Mouse (Mus musculus) forebrain, embryonic 10.5 days (tissue): Measurements from ENCODE around the gene Gpr176. TPM values are rescaled to one million over a fixed set of nuclear protein-coding genes. Genes with fewer than 3 reads are reported as not detected.

ENCODE experiments used
- DNase-seq: peaks from one replicate; pipeline ENCODE4 v3.0.0-alpha.2; 2017; ENCODE audit warnings: low spot score; ENCODE audit errors: extremely low spot score
- H3K27ac ChIP-seq: fragments of 300-500 bp; sonication (generic); 2 replicates; pipeline ENCODE4 v1.5.1; 2016; ENCODE audit warnings: mild to moderate bottlenecking
- H3K27me3 ChIP-seq: fragments of 300-500 bp; sonication (generic); 2 replicates; pipeline ENCODE4 v1.6.1; 2016; ENCODE audit warnings: mild to moderate bottlenecking; ENCODE audit not compliant: poor library complexity, severe bottlenecking
- H3K36me3 ChIP-seq: fragments of 300-500 bp; sonication (generic); replicated peaks from 2 replicates; pipeline ENCODE4 v1.6.1; 2016; ENCODE audit warnings: mild to moderate bottlenecking, moderate library complexity
- H3K4me1 ChIP-seq: fragments of 300-500 bp; sonication (generic); 2 replicates; pipeline ENCODE4 v1.6.1; 2016
- H3K4me3 ChIP-seq: fragments of 300-500 bp; sonication (generic); 2 replicates; pipeline ENCODE4 v1.5.1; 2016; ENCODE audit warnings: mild to moderate bottlenecking, moderate library complexity
- H3K9me3 ChIP-seq: fragments of 300-500 bp; sonication (generic); 2 replicates; pipeline ENCODE4 v1.6.1; 2016; ENCODE audit warnings: mild to moderate bottlenecking, moderate library complexity
- WGBS: fragments of 180-500 bp; shearing (Covaris S2); methylation state at CpG from one replicate; pipeline ENCODE4 v1.1.7; 2016; 5-methylcytosine and 5-hydroxymethylcytosine counted together
- polyA plus RNA-seq: library from polyadenylated mRNA; unstranded; fragments of >200 nt; fragmentation: Nextera tagmentation; extraction: Ambion mirVana; gene quantifications from 2 replicates; pipeline ENCODE4 v1.2.1, GENCODE M21; 2016

The Gpr176 gene
- polyA plus RNA-seq, 1 experiment from 2014 or later: 0.17 TPM

DNA sequence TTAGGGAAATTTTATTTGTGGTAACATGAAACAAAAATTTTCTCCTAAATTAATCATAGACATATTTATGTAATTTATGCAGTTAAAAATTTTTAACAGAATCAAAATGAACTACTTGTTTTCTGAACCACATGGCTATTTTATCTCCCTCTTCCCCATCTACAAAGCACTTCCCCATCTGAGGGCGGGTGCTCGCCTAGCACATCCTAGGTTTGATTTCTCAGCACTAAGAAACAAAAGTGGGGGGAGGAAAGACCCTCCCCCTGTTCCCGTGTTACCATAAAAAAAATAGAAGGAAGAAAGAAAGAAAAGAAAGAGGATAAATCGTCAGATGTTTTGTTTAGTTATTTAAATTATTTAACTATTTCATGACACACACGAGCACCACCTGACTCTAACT is 18.0 kb upstream of the Gpr176 start:
- Histone ChIP-seq H3K9me3 (peaks cover 11% of the 10 kb centered on the region), H3K27ac (no peak overlapping the region), H3K4me1 (peaks cover 21% of the 10 kb centered on the region), H3K27me3 (no peaks in the 10 kb centered on the region), H3K4me3 (no peak overlapping the region), H3K36me3 (peaks cover 6% of the 10 kb centered on the region; the same call in 1 of the 2 replicates)
- no peak for DNase-seq
- WGBS: 87% methylated on average over 5 of the region's 5 CpGs

DNA sequence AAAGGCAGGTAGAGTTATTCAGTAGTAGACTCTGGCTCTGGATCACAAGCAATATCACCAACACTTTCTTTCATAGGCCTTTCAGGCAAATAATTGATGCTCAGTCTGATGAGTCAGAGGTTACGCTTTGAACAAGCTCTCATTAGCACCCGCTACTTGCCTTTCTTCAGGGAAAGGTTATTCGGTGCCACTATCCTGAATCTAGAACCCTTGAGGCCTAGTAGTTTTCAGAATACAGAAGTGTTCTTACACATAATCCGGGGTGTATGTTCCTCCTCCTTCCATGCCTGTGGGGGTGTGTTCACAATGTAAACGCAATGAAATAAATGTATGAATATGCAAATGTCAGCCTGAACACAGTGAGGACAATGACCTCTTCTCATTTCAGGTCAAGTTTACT is 16.9 kb upstream of the Gpr176 start:
- Histone ChIP-seq H3K9me3 (peaks cover under 1% of the 10 kb centered on the region), H3K27me3 (no peaks in the 10 kb centered on the region), H3K27ac (no peak overlapping the region), H3K4me3 (no peak overlapping the region), H3K4me1 (peaks cover 21% of the 10 kb centered on the region), H3K36me3 (no peaks in the 10 kb centered on the region)
- no peak for DNase-seq
- WGBS: 90% methylated on average over 5 of the region's 5 CpGs

DNA sequence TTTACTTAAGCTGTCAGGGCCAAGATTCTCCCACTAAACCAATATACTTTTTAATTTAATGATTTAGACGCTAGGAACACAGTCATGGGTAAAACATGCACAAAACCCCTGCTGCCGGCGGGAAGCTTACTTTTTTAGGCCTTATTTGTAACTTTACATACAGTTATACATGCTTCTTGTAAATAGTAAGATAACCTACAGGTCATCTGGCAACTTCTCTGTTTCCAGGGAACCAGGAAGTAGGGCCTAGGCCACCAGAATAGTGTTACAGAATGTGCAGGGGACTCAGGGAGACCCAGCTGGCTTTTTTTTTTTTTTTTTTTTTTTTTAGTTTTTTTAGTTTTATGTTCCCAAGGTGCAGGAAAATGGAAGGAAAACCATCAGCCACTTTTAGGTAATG is 16.4 kb upstream of the Gpr176 start:
- Histone ChIP-seq H3K36me3 (no peaks in the 10 kb centered on the region), H3K4me1 (peaks cover 21% of the 10 kb centered on the region), H3K27me3 (no peaks in the 10 kb centered on the region), H3K4me3 (peak overlapping the region; percentile 74), H3K9me3 (no peaks in the 10 kb centered on the region), H3K27ac (no peak overlapping the region)
- DNase-seq: no peak
- 79% methylated on average over 3 of the region's 3 CpGs for whole genome bisulfite sequencing

DNA sequence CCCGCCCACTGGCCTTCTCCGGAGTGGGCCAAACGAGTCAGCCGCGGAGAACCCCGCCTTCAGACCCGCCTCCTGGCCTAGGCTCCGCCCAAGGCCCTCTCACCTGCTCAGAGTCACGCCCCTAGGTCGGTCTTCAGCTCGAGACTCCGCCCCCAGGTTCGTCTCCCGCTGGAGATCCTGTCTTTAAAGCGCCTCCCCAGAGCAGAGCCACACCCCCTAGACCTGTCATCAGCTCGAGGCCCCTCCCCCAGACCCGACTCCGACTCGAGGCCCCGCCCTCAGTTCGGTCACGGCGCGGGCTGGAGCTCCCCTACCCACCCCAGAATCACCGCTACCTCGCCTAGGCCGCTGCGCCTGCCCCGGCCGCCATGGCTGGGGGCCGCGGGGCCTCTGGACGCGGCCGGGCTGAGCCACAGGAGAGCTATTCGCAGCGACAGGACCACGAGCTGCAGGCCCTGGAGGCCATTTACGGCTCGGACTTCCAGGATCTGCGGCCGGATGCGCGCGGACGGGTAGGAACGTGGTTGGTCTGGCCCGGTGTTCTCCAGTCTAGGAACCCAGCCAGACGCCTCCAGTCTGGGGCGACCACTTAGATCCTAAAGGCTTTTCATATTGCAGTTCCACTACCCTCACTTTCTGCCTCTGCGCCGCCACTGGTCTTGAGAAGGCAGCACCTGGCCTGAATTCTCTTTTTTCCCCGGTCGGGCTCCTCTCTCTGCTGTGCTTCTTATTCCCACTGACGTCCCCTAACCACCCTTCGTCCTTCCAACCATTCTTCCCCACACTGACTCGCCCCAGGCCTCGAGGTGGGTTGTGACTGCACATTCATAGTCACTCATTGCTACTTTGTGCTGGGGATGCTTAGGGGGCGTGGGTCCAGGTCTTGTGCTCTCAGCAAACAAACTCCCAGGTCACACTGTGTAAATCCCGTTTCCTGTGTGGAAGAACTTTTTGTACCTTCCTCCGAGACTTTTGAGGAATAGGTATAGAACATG is 15.4 kb upstream of the Gpr176 start, which contains the start of gene Eif2ak4:
TSS of gene Eif2ak4 (plus strand) at position 278 of the 995 bp plus-strand sequence.
- peak within 1 kb of the TSS; percentile 74 for H3K4me3 ChIP-seq
- H3K9me3 ChIP-seq: no peaks in the 10 kb centered on the region
- H3K4me1 ChIP-seq: peaks cover 21% of the 10 kb centered on the region
- H3K27me3 ChIP-seq: no peaks in the 10 kb centered on the region
- peak; percentile 97 for DNase-seq
- H3K36me3 ChIP-seq: no peaks in the 10 kb centered on the region
- under 1% methylated on average over 61 of the region's 61 CpGs for WGBS
- peak within 1 kb of the TSS; percentile 93 for H3K27ac ChIP-seq

DNA sequence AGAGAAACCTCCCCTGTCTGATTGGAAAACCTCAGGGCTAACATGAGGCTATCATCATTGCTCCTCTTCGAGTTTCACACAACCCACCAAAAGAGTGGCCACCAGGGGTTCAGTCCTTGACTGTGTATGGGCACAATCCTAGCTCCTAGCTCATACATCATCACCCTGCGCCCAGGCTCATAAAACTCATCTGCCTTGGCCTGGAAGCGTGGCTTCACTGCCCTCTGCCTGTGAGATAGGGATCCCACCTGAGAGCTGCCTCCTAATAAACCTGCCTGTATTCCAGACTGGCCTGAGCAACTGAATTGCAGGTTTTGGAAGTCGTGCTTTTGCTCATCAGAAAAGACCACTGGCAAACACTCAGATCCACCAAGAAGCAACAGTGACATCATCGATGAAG is 10.2 kb upstream of the Gpr176 start:
- 76% methylated on average over 5 of the region's 5 CpGs for WGBS

DNA sequence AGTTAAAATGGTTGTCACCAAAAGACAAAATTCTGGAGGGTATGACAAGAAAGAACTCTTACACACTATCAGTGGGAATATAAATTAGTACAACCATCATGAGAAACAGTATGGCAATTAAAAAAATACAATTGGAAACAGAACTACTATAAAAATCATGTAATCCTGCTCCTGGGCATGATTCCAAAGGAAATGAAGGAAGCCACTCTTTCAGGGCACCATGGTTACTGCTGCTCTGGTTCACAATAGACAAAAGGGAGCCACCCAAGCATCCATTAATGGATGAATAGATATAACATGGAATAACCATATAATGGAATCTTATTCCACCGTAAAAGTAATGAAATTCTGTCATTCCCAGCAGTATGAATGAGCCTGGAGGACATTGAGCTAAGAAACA is 6.5 kb upstream of the Gpr176 start:
- Histone ChIP-seq H3K4me1 (no peaks in the 10 kb centered on the region), H3K27me3 (peaks cover 28% of the 10 kb centered on the region), H3K36me3 (no peaks in the 10 kb centered on the region), H3K4me3 (no peak overlapping the region), H3K27ac (no peak overlapping the region), H3K9me3 (no peaks in the 10 kb centered on the region)
- 62% methylated on average over 1 of the region's 1 CpGs for WGBS
- DNase-seq: no peak

More for the DNA sequence above, 10.2 kb upstream of the Gpr176 start:
- Histone ChIP-seq H3K4me3 (no peak overlapping the region), H3K9me3 (no peaks in the 10 kb centered on the region), H3K4me1 (peaks cover 6% of the 10 kb centered on the region), H3K27ac (no peak overlapping the region), H3K36me3 (no peaks in the 10 kb centered on the region), H3K27me3 (peaks cover 3% of the 10 kb centered on the region; the same call in 1 of the 2 replicates)
- DNase-seq: no peak

DNA sequence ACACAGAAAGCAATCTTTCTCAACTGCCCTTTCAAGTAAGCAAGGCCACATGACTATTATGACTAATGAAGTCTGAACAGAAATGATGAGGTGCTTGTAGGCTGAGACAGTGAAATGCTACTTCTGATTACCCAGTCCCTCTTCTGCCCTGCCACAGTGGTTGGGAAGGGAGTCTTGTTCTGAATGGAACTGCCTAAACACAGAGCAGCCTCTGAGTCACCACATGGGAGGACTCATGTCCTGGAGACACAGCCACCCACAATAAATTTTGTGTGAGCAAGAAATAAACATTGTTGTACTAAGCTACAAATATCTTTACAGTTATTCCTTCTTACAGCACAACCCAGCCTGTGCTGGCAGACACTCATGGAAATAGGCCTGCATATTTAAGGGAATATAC is 2.7 kb upstream of the Gpr176 start:
- H3K36me3 ChIP-seq: no peaks in the 10 kb centered on the region
- H3K27me3 ChIP-seq: peaks cover 66% of the 10 kb centered on the region
- no peak overlapping the region for H3K27ac ChIP-seq
- no peaks in the 10 kb centered on the region for H3K9me3 ChIP-seq
- DNase-seq: no peak
- peaks cover 19% of the 10 kb centered on the region for H3K4me1 ChIP-seq
- no peak overlapping the region for H3K4me3 ChIP-seq

DNA sequence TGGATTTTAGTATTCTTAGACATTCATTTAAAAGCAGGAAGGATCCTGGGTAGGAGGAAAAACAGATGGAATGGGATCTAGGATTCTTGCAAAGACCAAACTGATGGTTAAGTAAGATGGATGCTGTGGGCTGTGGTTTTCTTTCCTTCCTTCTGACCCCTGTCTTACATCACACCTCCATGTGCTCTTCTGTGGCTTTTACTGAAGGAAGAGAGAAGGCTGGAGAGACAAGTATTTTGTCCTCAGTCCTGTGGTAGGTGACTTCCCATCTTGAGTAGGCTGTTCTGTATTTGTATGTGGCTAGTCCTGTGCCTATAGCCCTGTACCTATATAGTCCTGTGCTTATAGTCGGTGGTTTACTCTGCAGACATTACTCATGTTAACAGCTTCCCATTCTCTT is 2.3 kb upstream of the Gpr176 start:
- WGBS: 70% methylated on average over 1 of the region's 1 CpGs
- Histone ChIP-seq H3K4me3 (no peak overlapping the region), H3K4me1 (peaks cover 19% of the 10 kb centered on the region), H3K9me3 (no peaks in the 10 kb centered on the region), H3K36me3 (no peaks in the 10 kb centered on the region), H3K27ac (no peak overlapping the region), H3K27me3 (peaks cover 70% of the 10 kb centered on the region)
- no peak for DNase-seq

DNA sequence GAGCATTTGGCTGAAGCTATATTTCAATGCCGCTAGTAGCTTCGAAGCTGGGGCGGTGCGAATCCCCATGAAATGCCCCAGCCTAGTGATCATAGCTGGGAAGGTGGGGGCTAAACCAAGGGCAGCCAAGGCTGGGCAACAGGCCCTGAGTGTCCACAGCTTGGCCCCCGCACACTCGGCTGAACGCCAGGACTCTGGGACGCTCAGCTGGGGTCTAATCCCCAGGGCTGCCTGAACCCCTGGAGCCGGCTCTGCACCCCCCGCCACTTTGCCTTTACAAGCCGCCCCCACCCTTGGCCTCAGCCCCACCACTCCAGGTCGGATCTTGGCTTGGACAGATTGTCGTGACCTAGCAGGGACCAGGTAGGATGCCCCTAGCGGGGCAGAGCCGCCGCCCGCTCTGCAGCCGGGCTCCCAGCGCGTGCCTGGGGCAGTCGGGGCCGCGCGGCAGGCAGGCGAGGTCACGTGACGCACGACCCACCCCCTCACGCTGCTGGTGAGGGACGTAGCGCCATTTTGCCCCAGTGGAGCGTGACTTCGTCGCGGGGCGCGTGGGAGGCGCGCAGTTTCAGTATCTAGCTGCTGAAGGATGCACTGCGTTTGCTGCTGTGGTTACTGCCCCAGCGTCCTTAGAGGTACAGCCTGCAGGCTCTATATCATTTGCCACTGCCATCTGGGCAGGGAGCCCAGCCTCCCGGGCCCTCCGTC is 507 bp upstream of the Gpr176 start:
- H3K27me3 ChIP-seq: peaks cover 85% of the 10 kb centered on the region
- 3% methylated on average over 43 of the region's 43 CpGs for WGBS

DNA sequence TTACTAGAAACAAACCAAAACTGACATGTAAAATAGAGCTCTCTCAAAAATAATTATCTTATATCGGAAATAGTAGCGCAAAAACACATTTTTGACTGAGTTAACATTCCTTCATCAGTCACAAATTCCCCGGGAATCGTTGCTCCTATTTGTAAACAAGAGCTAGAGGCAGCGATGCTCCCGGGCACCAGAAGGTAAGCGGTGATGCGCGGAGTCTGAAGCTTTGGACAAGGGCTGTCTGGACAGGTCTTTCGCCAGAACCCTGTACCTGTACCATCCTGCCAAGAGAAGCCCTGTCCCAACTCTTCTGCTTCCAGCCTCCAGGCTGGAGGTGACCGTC is 688 bp downstream of the Gpr176 start:
- H3K27me3 ChIP-seq: peaks cover 82% of the 10 kb centered on the region
- no peak for DNase-seq
- 9% methylated on average over 11 of the region's 11 CpGs for WGBS
- peak overlapping the region; percentile 82 for H3K27ac ChIP-seq
- H3K9me3 ChIP-seq: no peaks in the 10 kb centered on the region
- H3K4me3 ChIP-seq: peak overlapping the region; percentile 60
- H3K4me1 ChIP-seq: peaks cover 19% of the 10 kb centered on the region
- no peaks in the 10 kb centered on the region for H3K36me3 ChIP-seq

More for the DNA sequence above, 507 bp upstream of the Gpr176 start:
- DNase-seq: peak; percentile 83
- H3K27ac ChIP-seq: peak overlapping the region; percentile 82
- peak overlapping the region; percentile 60 for H3K4me3 ChIP-seq
- H3K4me1 ChIP-seq: peaks cover 19% of the 10 kb centered on the region
- no peaks in the 10 kb centered on the region for H3K9me3 ChIP-seq
- H3K36me3 ChIP-seq: no peaks in the 10 kb centered on the region

DNA sequence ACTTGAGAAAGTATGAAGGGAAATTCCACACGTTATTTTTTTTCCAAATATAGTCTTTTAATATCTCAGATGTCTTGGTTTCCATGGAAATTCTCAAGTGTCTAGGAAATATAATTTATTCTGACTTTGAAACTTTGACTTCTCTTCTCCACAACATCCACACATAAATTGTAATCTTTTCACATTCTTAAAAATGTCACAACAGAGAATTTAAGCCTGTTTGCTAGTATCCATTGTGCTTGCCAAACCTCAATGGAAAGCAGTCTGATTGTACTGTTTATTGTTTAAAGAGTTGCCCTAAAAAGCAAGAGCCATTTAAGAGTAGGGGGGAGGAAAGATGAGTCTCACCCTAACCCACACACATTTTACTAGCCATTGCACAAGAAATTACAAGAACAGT is 1.4 kb downstream of the Gpr176 start:
- WGBS: 61% methylated on average over 1 of the region's 1 CpGs
- Histone ChIP-seq H3K27ac (no peak overlapping the region), H3K4me1 (peaks cover 19% of the 10 kb centered on the region), H3K9me3 (no peaks in the 10 kb centered on the region), H3K36me3 (no peaks in the 10 kb centered on the region), H3K27me3 (peaks cover 81% of the 10 kb centered on the region), H3K4me3 (no peak overlapping the region)
- DNase-seq: no peak

DNA sequence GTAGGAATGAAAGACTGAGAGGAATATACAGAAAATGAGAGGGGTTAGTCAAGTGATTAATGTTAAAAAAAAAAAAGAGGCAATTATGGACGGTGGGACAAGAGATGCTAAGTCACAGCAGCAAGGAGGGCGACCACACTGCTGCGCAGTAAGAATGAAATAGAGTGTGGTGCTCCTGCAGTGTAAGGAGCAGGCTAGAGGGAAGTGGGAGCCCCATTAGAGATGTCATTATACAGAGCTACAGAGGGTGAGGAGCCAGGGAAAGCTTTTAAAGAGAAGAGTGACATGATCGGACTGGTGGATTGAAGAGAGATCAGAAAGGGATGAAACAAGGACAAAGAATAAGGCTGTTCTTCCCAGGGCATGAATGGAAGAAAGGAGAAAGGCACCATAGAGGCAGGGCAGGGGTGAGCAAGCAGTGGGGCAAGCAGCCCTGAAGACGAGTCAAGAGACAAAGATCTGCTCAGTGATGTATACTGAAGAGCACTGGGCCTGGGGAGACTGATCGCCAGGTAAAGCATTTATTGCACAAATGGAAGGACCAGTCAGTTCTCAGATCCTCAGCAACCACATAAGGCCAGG is 18.0 kb downstream of the Gpr176 start:
- no peak for DNase-seq
- Histone ChIP-seq H3K27me3 (no peaks in the 10 kb centered on the region; the same call in 1 of the 2 replicates), H3K9me3 (no peaks in the 10 kb centered on the region), H3K36me3 (no peaks in the 10 kb centered on the region), H3K4me3 (no peak overlapping the region), H3K4me1 (peaks cover 24% of the 10 kb centered on the region), H3K27ac (no peak overlapping the region)
- WGBS: 55% methylated on average over 6 of the region's 6 CpGs
